Mouse (Mus musculus) neutrophil, adult 5-6 weeks (primary cell): ENCODE results near the gene Gata2. TPM values are rescaled to one million over a fixed set of nuclear protein-coding genes. Genes with fewer than 3 reads are reported as not detected.

ENCODE experiments used
- ATAC-seq: fragments of 151-379, 151-347 bp; 2 replicates; pipeline ENCODE4 v1.8.0; 2017; ENCODE audit warnings: mild to moderate bottlenecking, moderate TSS enrichment; ENCODE audit not compliant: insufficient number of reproducible peaks, poor library complexity, low FRiP score, severe bottlenecking; ENCODE audit errors: extremely low read depth
- total RNA-seq: library from RNA; stranded (forward); fragments of 200-1000 nt; gene quantifications from 2 replicates; pipeline ENCODE4 v1.2.3, GENCODE M21; 2017

The Gata2 gene
- total RNA-seq, 1 experiment from 2014 or later = 4.9 TPM

DNA sequence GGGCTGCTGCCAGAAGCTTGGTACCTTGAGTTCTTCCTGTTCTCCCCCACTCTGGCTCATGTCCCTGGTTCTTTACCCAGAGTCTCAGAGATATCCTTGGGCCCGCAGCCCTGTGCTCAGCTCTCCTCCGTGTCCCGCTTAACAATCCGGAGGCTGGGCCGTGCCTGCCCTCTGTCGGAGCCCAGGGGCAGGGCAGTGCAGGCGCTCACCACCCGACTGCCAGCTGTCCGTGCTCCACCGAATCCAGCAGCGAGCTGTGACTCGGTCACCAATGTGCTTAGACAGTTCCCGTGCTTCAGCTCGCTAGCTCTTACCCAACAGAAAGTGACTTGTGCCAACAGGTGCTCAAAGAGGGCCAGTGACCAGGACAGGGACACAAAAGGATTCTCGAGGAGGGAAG, 48.9 kb downstream of the Gata2 start:
- ATAC-seq = no peak

DNA sequence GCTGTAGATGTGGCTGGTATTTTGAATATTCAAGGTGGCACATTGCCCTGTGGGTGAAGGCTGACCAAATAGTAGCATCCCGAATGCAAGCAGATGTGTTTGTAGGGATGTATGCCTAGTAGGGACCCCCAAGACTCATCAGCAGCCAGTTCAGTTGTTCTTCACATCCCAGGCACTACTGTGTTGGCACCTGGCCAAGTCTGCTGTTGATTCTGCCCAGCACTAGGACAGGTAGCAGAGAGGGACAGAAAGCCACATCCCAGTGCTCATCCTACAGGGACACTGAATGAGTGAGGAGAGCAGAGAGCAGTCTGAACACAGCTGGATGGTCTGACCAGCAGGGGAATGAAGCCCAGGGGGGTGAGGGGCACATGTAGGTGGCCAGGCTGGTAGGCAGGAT, 55.5 kb downstream of the Gata2 start:
- ATAC-seq = no peak

DNA sequence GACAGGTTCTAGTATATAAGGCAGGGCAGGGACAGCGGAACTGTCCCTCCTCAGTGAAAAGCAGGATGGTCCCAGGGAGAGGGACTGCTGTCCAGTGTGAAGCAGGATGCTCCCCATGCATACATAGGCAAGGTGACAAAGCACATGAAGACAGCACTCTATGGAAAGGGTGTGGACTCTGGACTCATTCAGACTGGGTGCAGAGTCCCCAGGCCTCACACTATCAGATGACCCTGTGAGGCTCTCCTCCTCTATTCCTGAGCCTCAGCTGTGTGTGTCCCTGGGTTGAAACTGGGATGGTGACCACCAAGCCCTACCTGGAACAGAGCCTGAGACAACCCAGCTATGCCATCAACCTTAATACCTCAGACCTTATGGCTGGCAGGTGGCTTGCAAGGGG, 57.7 kb downstream of the Gata2 start:
- no peak for ATAC-seq

DNA sequence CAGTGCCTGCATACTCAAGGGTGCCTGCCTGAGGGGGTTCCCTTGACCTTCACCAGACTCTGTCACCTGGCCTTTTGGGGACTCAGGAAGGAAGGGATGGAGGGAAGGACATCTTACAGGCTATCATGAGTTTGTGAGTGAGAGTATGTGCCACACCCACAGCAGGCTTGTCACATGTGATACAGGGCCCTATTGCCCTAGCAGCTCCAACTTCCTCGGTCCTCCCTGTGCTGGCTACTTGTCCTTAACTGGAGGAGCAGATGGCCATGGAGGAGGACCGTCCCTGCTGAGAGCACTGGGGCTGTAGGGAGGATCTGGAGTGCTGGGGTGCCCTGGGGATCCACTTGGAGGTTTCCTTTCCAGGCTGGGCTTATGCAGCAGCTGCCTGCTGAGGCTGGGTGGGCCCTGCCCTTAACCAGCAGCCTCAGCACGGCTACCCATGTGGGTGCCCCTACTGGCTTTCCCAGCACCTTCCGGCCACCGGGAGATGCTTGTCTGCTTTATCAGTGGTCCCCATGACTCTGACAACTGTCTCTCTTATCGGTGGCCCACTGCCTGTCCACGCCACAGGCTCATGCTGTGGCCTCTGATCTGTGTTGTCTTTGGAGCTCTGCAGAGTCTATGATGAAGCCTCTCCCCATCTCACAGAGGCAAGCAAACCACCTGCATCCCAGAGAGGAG, 58.2 kb downstream of the Gata2 start:
- no peak for ATAC-seq

DNA sequence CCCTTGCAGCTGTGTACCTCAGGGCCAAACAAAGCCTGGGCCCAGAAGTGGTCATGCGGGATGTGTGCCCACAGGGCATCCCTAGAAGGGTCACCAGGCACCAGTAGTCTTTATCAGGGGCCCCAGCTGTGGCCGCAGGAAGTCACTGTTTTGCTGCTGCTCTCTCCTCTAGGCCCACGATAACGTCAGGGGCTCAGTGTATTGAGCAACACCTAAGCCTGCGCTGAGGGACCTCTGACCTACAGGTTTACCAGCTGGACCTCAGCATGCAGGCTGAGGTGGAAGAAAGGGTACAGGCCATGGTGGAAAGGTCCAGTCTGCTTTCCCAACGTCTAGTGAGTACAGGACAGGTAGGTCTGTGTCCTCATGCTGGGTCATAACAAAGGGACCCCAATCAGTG, 60.4 kb downstream of the Gata2 start:
- no peak for ATAC-seq

DNA sequence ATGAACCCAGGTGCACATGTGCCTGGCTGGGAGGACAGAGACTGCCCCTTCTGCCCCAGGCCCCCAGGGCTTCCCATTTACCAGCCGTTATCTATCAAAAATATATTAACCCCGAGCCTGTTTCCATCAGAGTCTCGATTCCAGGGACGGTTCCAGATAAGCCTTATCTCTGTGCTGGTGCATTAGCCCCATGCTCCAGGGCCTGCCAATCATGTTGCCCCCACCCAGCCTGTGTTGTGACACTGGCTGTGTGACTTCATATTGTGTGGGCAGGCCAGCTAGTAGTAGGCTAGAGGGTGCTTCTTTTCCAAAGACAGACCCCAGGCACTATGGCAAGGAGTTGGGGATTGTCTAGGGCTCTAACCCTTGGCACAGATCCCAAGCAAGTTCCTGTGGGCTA, 61.7 kb downstream of the Gata2 start:
- ATAC-seq = no peak

Other genes with a start within 250 kb of the Gata2 start
- not detected in 2 replicates for gene H1fx, start 212.3 kb upstream of the Gata2 start, total RNA-seq
- gene Rab7, start 148.6 kb upstream of the Gata2 start, total RNA-seq = 148 and 159 TPM in 2 replicates
- gene Rpn1, start 109.4 kb upstream of the Gata2 start, total RNA-seq = 56.1 and 60.4 TPM in 2 replicates
- not detected in 2 replicates for gene Dnajb8, start 28.4 kb downstream of the Gata2 start, total RNA-seq